Mouse (Mus musculus): Measurements from ENCODE around the gene Rnf157.

Rnf157 gene

GRCm38 (mm10) chr11:116412028-116412827 lies 604 bp downstream of the Rnf157 start:
- CTCF ChIA-PET: interaction anchor here in 3 of 4 experiments (0.7 to 1.1 kb wide), 3 partner anchors 8 to 94 kb away, joined by 3 to 4 read pairs (median 3); no protein-coding TSS in a partner anchor
- POLR2A ChIA-PET: interaction anchor here in 3 of 4 experiments (0.6 to 2.0 kb wide), 27 partner anchors 9 to 441 kb away, joined by 3 to 24 read pairs (median 4); partner anchors contain the start of genes Foxj1 (in 1 of the 3), Srsf2 (in 1 of the 3) and Ubald2 (in 1 of the 3)

- ChIA-PET POLR2A (interaction anchor here in 3 of 4 experiments (0.5 to 2.0 kb wide), 26 partner anchors 9 to 322 kb away, joined by 3 to 11 read pairs (median 4); partner anchors contain the start of genes Foxj1 (in 1 of the 3) and Ubald2 (in 1 of the 3)), CTCF (interaction anchor here in 2 of 4 experiments (0.7 to 1.1 kb wide), 2 partner anchors 9 to 93 kb away, joined by 3 to 4 read pairs; no protein-coding TSS in a partner anchor)
Measured at GRCm38 (mm10) chr11:116411582-116411981, 1.2 kb downstream of the Rnf157 start.

GRCm38 (mm10) chr11:116410415-116410814 lies 2.4 kb downstream of the Rnf157 start:
- POLR2A ChIA-PET: interaction anchor here in 2 of 4 experiments (0.7 to 2.0 kb wide), 8 partner anchors 8 to 188 kb away, joined by 3 to 8 read pairs (median 4); partner anchors contain the start of gene Exoc7 (in 1 of the 2)
- CTCF ChIA-PET: interaction anchor here in 1 of 4 experiments (0.6 kb wide), 1 partner anchor 916 kb away, joined by 5 read pairs; no protein-coding TSS in a partner anchor

- CTCF ChIA-PET: interaction anchor here in 1 of 4 experiments (0.6 kb wide), 1 partner anchor 694 kb away, joined by 3 read pairs; no protein-coding TSS in a partner anchor
- POLR2A ChIA-PET: interaction anchor here in 2 of 4 experiments (0.7 to 0.8 kb wide), 2 partner anchors 18 to 28 kb away, joined by 3 read pairs; no protein-coding TSS in a partner anchor
Measured at GRCm38 (mm10) chr11:116409008-116409407, 3.8 kb downstream of the Rnf157 start.

- ChIA-PET POLR2A (interaction anchor here in 3 of 4 experiments (0.5 to 1.5 kb wide), 6 partner anchors 23 to 707 kb away, joined by 3 to 6 read pairs (median 4); partner anchors contain the start of gene Ubald2 (in 1 of the 3)), CTCF (interaction anchor here in 1 of 4 experiments (1.0 kb wide), 1 partner anchor 17 kb away, joined by 3 read pairs; no protein-coding TSS in a partner anchor)
Measured at GRCm38 (mm10) chr11:116406231-116406728, 6.6 kb downstream of the Rnf157 start.

GRCm38 (mm10) chr11:116405601-116406000 lies 7.2 kb downstream of the Rnf157 start:
- ChIA-PET POLR2A (interaction anchor here in 3 of 4 experiments (0.6 to 0.7 kb wide), 3 partner anchors 36 to 282 kb away, joined by 3 to 5 read pairs (median 3); no protein-coding TSS in a partner anchor), CTCF (interaction anchor here in 2 of 4 experiments (0.7 kb wide), 2 partner anchors 146 to 914 kb away, joined by 4 to 7 read pairs; partner anchors contain the start of gene Nt5c (in 1 of the 2))

GRCm38 (mm10) chr11:116400560-116400959 lies 12.3 kb downstream of the Rnf157 start:
- ChIA-PET CTCF (no interaction called here), POLR2A (no interaction called here)

GRCm38 (mm10) chr11:116398348-116398677 lies 14.5 kb downstream of the Rnf157 start:
- ChIA-PET POLR2A (interaction anchor here (0.9 to 4.4 kb wide), 11 partner anchors 9 to 80 kb away, joined by 3 to 15 read pairs (median 3); partner anchors contain the start of gene Rnf157 (in 1 of the 4)), CTCF (interaction anchor here in 2 of 4 experiments (1.0 to 1.6 kb wide), 2 partner anchors 9 to 48 kb away, joined by 3 to 4 read pairs; no protein-coding TSS in a partner anchor)

- ChIA-PET POLR2A (interaction anchor here (0.6 to 4.4 kb wide), 13 partner anchors 9 to 79 kb away, joined by 3 to 15 read pairs (median 3); partner anchors contain the start of gene Rnf157 (in 1 of the 4)), CTCF (interaction anchor here in 2 of 4 experiments (0.6 to 1.6 kb wide), 3 partner anchors 9 to 48 kb away, joined by 3 to 4 read pairs (median 3); no protein-coding TSS in a partner anchor)
Measured at GRCm38 (mm10) chr11:116397517-116398347, 15.1 kb downstream of the Rnf157 start.

- ChIA-PET CTCF (interaction anchor here in 1 of 4 experiments (0.6 kb wide), 1 partner anchor 8 kb away, joined by 3 read pairs; no protein-coding TSS in a partner anchor), POLR2A (interaction anchor here in 3 of 4 experiments (0.5 to 4.4 kb wide), 6 partner anchors 9 to 76 kb away, joined by 3 to 15 read pairs (median 4); partner anchors contain the start of gene Rnf157 (in 1 of the 3))
Measured at GRCm38 (mm10) chr11:116396934-116397330, 15.9 kb downstream of the Rnf157 start.

- CTCF ChIA-PET: no interaction called here
- POLR2A ChIA-PET: interaction anchor here (0.5 to 4.4 kb wide), 7 partner anchors 9 to 51 kb away, joined by 3 to 15 read pairs (median 3); partner anchors contain the start of gene Rnf157 (in 1 of the 4)
Measured at GRCm38 (mm10) chr11:116396276-116396933, 16.4 kb downstream of the Rnf157 start.

GRCm38 (mm10) chr11:116394769-116395168 lies 18.1 kb downstream of the Rnf157 start:
- ChIA-PET POLR2A (interaction anchor here (0.5 to 1.3 kb wide), 9 partner anchors 9 to 1073 kb away, joined by 3 to 8 read pairs (median 3); partner anchors contain the start of gene Ush1g (in 1 of the 4)), CTCF (no interaction called here)

GRCm38 (mm10) chr11:116388841-116389480 lies 23.9 kb downstream of the Rnf157 start:
- CTCF ChIA-PET: interaction anchor here (0.5 to 1.5 kb wide), 7 partner anchors 8 to 57 kb away, joined by 3 to 8 read pairs (median 3); no protein-coding TSS in a partner anchor

GRCm38 (mm10) chr11:116387086-116388071 lies 25.5 kb downstream of the Rnf157 start:
- CTCF ChIA-PET: interaction anchor here in 2 of 4 experiments (0.6 to 0.9 kb wide), 4 partner anchors 15 to 249 kb away, joined by 3 read pairs; partner anchors contain the start of gene Mrpl38 (in 1 of the 2)
- POLR2A ChIA-PET: interaction anchor here (0.5 to 4.3 kb wide), 19 partner anchors 9 to 363 kb away, joined by 3 to 15 read pairs (median 3); partner anchors contain the start of gene Ubald2 (in 1 of the 4)

More at GRCm38 (mm10) chr11:116388841-116389480, 23.9 kb downstream of the Rnf157 start:
- POLR2A ChIA-PET: interaction anchor here in 3 of 4 experiments (0.6 to 4.3 kb wide), 6 partner anchors 9 to 760 kb away, joined by 3 to 15 read pairs (median 4); partner anchors contain the start of gene Rnf157 (in 1 of the 3)

- POLR2A ChIA-PET: interaction anchor here in 2 of 4 experiments (0.8 to 4.3 kb wide), 10 partner anchors 9 to 361 kb away, joined by 3 to 15 read pairs (median 3); no protein-coding TSS in a partner anchor
Measured at GRCm38 (mm10) chr11:116385999-116386398, 26.8 kb downstream of the Rnf157 start.

More at GRCm38 (mm10) chr11:116385999-116386398, 26.8 kb downstream of the Rnf157 start:
- CTCF ChIA-PET: interaction anchor here in 2 of 4 experiments (0.6 to 1.8 kb wide), 4 partner anchors 9 to 67 kb away, joined by 3 to 5 read pairs (median 4); no protein-coding TSS in a partner anchor

Measured in embryonic stem cell, embryonic (primary cell).